Mouse (Mus musculus) large intestine, adult 2 months (tissue): ENCODE results near the gene Numa1. TPM values are rescaled to one million over a fixed set of nuclear protein-coding genes. Genes with fewer than 3 reads are reported as not detected.

Experiments used
- DNase-seq: peaks from one replicate; pipeline ENCODE4 v3.0.0-alpha.2; 2012; ENCODE audit warnings: low read depth, low spot score
- WGBS: fragments of 180-500 bp; shearing (Covaris S2); methylation state at CpG from one replicate; pipeline ENCODE4 v1.1.7; 2018; 5-methylcytosine and 5-hydroxymethylcytosine counted together
- polyA plus RNA-seq: library from polyadenylated mRNA; depleted of rRNA; stranded (reverse); fragments of >200 nt; gene quantifications from 2 replicates; pipeline ENCODE4 v1.2.3, GENCODE M21; 2012

The Numa1 gene
- polyA plus RNA-seq, 1 experiment: 44.7 TPM

- DNase-seq: no peak
- under 1% methylated on average over 19 of the region's 19 CpGs for WGBS
Measured at GRCm38 (mm10) chr7:101970821-101971461, 37.0 kb downstream of the Numa1 start.

GRCm38 (mm10) chr7:101971721-101972120 lies 37.8 kb downstream of the Numa1 start:
- no peak for DNase-seq
- WGBS: 12% methylated on average over 2 of the region's 2 CpGs

- no peak for DNase-seq
- 59% methylated on average over 3 of the region's 3 CpGs for WGBS
Measured at GRCm38 (mm10) chr7:101973730-101974129, 39.8 kb downstream of the Numa1 start.

GRCm38 (mm10) chr7:101974505-101974904 lies 40.6 kb downstream of the Numa1 start:
- 9% methylated on average over 2 of the region's 2 CpGs for WGBS
- DNase-seq: no peak

GRCm38 (mm10) chr7:101982735-101983134 lies 48.8 kb downstream of the Numa1 start:
- DNase-seq: no peak
- 39% methylated on average over 1 of the region's 1 CpGs for WGBS

- DNase-seq: no peak
- WGBS: 68% methylated on average over 3 of the region's 3 CpGs
Measured at GRCm38 (mm10) chr7:101985081-101985480, 51.2 kb downstream of the Numa1 start.

GRCm38 (mm10) chr7:101994241-101994640 lies 60.3 kb downstream of the Numa1 start:
- 70% methylated on average over 3 of the region's 3 CpGs for WGBS
- no peak for DNase-seq

GRCm38 (mm10) chr7:101998194-101998927 lies 64.5 kb downstream of the Numa1 start:
- peak; percentile 40 for DNase-seq

GRCm38 (mm10) chr7:101999461-102000151 lies 65.7 kb downstream of the Numa1 start:
- no peak for DNase-seq
- 88% methylated on average over 15 of the region's 15 CpGs for WGBS

More at GRCm38 (mm10) chr7:101998194-101998927, 64.5 kb downstream of the Numa1 start:
- 42% methylated on average over 14 of the region's 14 CpGs for WGBS

- DNase-seq: no peak
- 83% methylated on average over 8 of the region's 8 CpGs for WGBS
Measured at GRCm38 (mm10) chr7:102000296-102000695, 66.4 kb downstream of the Numa1 start.

- 74% methylated on average over 26 of the region's 26 CpGs for WGBS
- DNase-seq: no peak
Measured at GRCm38 (mm10) chr7:102000921-102001630, 67.2 kb downstream of the Numa1 start.

GRCm38 (mm10) chr7:102006520-102006919 lies 72.6 kb downstream of the Numa1 start:
- 91% methylated on average over 1 of the region's 1 CpGs for WGBS
- DNase-seq: no peak

GRCm38 (mm10) chr7:102011855-102012254 lies 77.9 kb downstream of the Numa1 start:
- DNase-seq: no peak
- WGBS: 89% methylated on average over 9 of the region's 9 CpGs

- no peak for DNase-seq
- 88% methylated on average over 8 of the region's 8 CpGs for WGBS
Measured at GRCm38 (mm10) chr7:102013416-102013815, 79.5 kb downstream of the Numa1 start.

- DNase-seq: no peak
- 88% methylated on average over 2 of the region's 2 CpGs for WGBS
Measured at GRCm38 (mm10) chr7:102014995-102015394, 81.1 kb downstream of the Numa1 start.

GRCm38 (mm10) chr7:102016936-102017335 lies 83.0 kb downstream of the Numa1 start:
- no peak for DNase-seq
- 54% methylated on average over 4 of the region's 4 CpGs for WGBS

- WGBS: 15% methylated on average over 5 of the region's 5 CpGs
- DNase-seq: peak; percentile 27
Measured at GRCm38 (mm10) chr7:102017452-102017851, 83.5 kb downstream of the Numa1 start.

- 72% methylated on average over 7 of the region's 7 CpGs for WGBS
- DNase-seq: no peak
Measured at GRCm38 (mm10) chr7:102018034-102018433, 84.1 kb downstream of the Numa1 start.

- no peak for DNase-seq
- 86% methylated on average over 3 of the region's 3 CpGs for WGBS
Measured at GRCm38 (mm10) chr7:102018590-102018989, 84.7 kb downstream of the Numa1 start, which contains the start of gene Il18bp. Il18bp (minus strand) TSS chr7:102018690.

- 62% methylated on average over 3 of the region's 3 CpGs for WGBS
- DNase-seq: no peak
Measured at GRCm38 (mm10) chr7:102019362-102019761, 85.5 kb downstream of the Numa1 start.
